Mouse (Mus musculus) embryonic facial prominence, embryonic 14.5 days (tissue): Measurements from ENCODE around the gene Cdon. TPM values are rescaled to one million over a fixed set of nuclear protein-coding genes. Genes with fewer than 3 reads are reported as not detected.

Experiments used
- ATAC-seq: fragments of 200-750 bp; cut with Nextera tagmentation; 2 replicates; pipeline ENCODE4 v1.8.0; 2017; ENCODE audit warnings: low read depth, moderate number of reproducible peaks, moderate TSS enrichment
- DNase-seq: peaks from one replicate; pipeline ENCODE4 v3.0.0-alpha.2; 2015; ENCODE audit warnings: low spot score
- H3K27ac ChIP-seq: fragments of 300-500 bp; sonication (generic); replicated peaks from 2 replicates; pipeline ENCODE4 v1.5.1; 2014; ENCODE audit warnings: low read depth, mild to moderate bottlenecking, low read length, moderate library complexity
- H3K27me3 ChIP-seq: fragments of 300-500 bp; sonication (generic); replicated peaks from 2 replicates; pipeline ENCODE4 v1.6.1; 2014; ENCODE audit warnings: low read length; ENCODE audit not compliant: control insufficient read depth, insufficient read depth
- H3K36me3 ChIP-seq: fragments of 300-500 bp; sonication (generic); 2 replicates; pipeline ENCODE4 v1.6.1; 2014; ENCODE audit warnings: low read length, mixed read lengths; ENCODE audit not compliant: control insufficient read depth, insufficient read depth
- H3K4me1 ChIP-seq: fragments of 300-500 bp; sonication (generic); 2 replicates; pipeline ENCODE4 v1.6.1; 2014; ENCODE audit warnings: antibody characterized with exemption, low read length; ENCODE audit not compliant: control insufficient read depth, insufficient read depth
- H3K4me2 ChIP-seq: fragments of 300-500 bp; sonication (generic); 2 replicates; pipeline ENCODE4 v1.6.1; 2014; ENCODE audit warnings: low read depth, mild to moderate bottlenecking, low read length, moderate library complexity, mixed read lengths
- H3K4me3 ChIP-seq: fragments of 300-500 bp; sonication (generic); 2 replicates; pipeline ENCODE4 v1.5.1; 2014; ENCODE audit warnings: low read depth, mild to moderate bottlenecking, low read length
- H3K9ac ChIP-seq: fragments of 300-500 bp; sonication (generic); 2 replicates; pipeline ENCODE4 v1.6.1; 2014; ENCODE audit warnings: low read depth, mild to moderate bottlenecking, low read length, moderate library complexity, mixed read lengths
- H3K9me3 ChIP-seq: fragments of 300-500 bp; sonication (generic); 2 replicates; pipeline ENCODE4 v1.6.1; 2016; ENCODE audit warnings: low read length; ENCODE audit not compliant: control insufficient read depth
- WGBS: fragments of 180-500 bp; shearing (Covaris S2); extraction: QIAGEN DNeasy Blood & Tissue Kit; methylation state at CpG from one replicate; pipeline ENCODE4 v1.1.7; 2014; 5-methylcytosine and 5-hydroxymethylcytosine counted together
- polyA plus RNA-seq: library from polyadenylated mRNA; unstranded; fragments of >200 nt; fragmentation: Nextera tagmentation; extraction: Ambion mirVana; gene quantifications from 2 replicates; pipeline ENCODE4 v1.2.1, GENCODE M21; 2014

Gene Cdon
- polyA plus RNA-seq, 1 experiment from 2014 or later = 15.8 TPM

DNA sequence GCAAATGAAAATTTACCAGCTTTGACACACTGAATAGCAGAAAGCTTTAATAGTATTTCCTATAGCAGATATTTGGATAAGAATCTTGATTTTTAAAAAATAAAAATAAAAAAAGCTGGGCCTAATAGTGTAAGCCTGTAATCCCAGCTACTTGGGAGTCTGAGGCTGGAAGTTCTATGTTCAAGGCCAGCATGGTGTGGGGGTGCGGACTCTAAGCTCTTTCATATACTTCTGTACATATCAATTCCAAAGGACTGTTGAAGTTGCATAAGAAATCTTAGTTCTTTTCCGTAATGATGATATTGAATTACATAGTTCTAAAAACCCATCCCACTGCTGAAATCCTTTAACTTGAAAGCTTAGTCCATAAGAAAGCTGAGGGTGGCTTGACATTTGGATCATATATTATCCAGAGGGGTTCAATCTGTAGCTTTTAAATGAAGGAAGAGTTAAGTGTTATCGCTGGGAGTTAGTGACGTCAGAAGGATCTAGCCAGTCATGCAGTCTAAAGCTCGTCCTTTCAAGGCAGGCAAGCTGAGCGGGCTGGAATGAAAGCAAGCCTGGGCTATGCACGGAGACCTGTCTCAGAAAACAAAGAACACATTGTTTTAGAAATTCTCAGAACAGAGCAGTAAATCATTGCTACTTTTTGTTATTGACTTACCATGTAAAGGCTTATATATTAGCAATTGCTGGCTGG, 72.3 kb downstream of the Cdon start:
- Histone ChIP-seq H3K9ac (no peak overlapping the region), H3K4me2 (no peak overlapping the region), H3K27ac (0 out of 2 replicates have a peak overlapping the region, but pooled peaks have one; percentile 39), H3K4me1 (peaks cover 4% of the 10 kb centered on the region), H3K36me3 (peaks cover 63% of the 10 kb centered on the region), H3K4me3 (no peak overlapping the region), H3K9me3 (no peaks in the 10 kb centered on the region), H3K27me3 (no peaks in the 10 kb centered on the region)
- DNase-seq = peak; percentile 74
- ATAC-seq = 0 out of 2 replicates have a peak, but pooled peaks have one; percentile 66
- WGBS = 30% methylated on average over 7 of the region's 7 CpGs

GRCm38 (mm10) chr9:35493733-35494092, 72.8 kb downstream of the Cdon start:
- H3K9ac ChIP-seq = no peak overlapping the region
- no peak overlapping the region for H3K4me3 ChIP-seq
- DNase-seq (no peak), ATAC-seq (no peak)
- no peak overlapping the region for H3K4me2 ChIP-seq
- no peaks in the 10 kb centered on the region for H3K9me3 ChIP-seq
- no peaks in the 10 kb centered on the region for H3K27me3 ChIP-seq
- 52% methylated on average over 4 of the region's 4 CpGs for WGBS
- 0 out of 2 replicates have a peak overlapping the region, but pooled peaks have one; percentile 39 for H3K27ac ChIP-seq
- H3K36me3 ChIP-seq = peaks cover 63% of the 10 kb centered on the region
- H3K4me1 ChIP-seq = peaks cover 4% of the 10 kb centered on the region

DNA sequence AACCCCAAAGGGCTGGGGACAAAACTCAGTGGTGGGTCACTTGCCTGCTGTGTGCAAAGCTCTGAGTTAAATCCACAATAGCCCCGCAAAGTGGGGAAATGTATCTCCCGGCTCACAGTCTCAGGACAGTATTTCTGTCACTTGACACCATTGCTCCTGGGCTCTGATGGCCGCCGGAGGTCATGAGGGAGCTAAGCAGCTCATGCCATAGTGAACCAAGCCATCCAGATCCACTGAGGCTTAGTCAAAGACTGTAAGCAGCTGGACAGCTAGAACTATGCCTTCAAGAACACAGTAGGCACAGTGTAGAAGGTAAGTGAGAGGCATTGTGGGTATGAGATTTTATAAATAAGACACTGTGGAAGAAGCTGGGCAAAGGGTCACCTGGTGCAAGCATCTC, 74.0 kb downstream of the Cdon start:
- ATAC-seq = no peak; the same call in 1 of the 2 replicates
- peaks cover 54% of the 10 kb centered on the region for H3K36me3 ChIP-seq

GRCm38 (mm10) chr9:35495471-35495870, 74.5 kb downstream of the Cdon start:
- DNase-seq = no peak
- no peaks in the 10 kb centered on the region for H3K9me3 ChIP-seq
- peak overlapping the region; percentile 39; the same call in 1 of the 2 replicates for H3K27ac ChIP-seq
- H3K4me1 ChIP-seq = peaks cover 4% of the 10 kb centered on the region
- H3K36me3 ChIP-seq = peaks cover 56% of the 10 kb centered on the region
- 40% methylated on average over 3 of the region's 3 CpGs for WGBS
- H3K27me3 ChIP-seq = no peaks in the 10 kb centered on the region
- no peak overlapping the region for H3K9ac ChIP-seq
- no peak overlapping the region for H3K4me2 ChIP-seq
- H3K4me3 ChIP-seq = no peak overlapping the region
- no peak for ATAC-seq

More for the DNA sequence above, 74.0 kb downstream of the Cdon start:
- WGBS = 29% methylated on average over 4 of the region's 4 CpGs
- no peak overlapping the region for H3K9ac ChIP-seq
- H3K9me3 ChIP-seq = no peaks in the 10 kb centered on the region
- H3K4me2 ChIP-seq = no peak overlapping the region
- H3K27me3 ChIP-seq = no peaks in the 10 kb centered on the region
- no peak overlapping the region for H3K4me3 ChIP-seq
- H3K4me1 ChIP-seq = peaks cover 4% of the 10 kb centered on the region
- H3K27ac ChIP-seq = no peak overlapping the region; the same call in 1 of the 2 replicates
- no peak for DNase-seq

DNA sequence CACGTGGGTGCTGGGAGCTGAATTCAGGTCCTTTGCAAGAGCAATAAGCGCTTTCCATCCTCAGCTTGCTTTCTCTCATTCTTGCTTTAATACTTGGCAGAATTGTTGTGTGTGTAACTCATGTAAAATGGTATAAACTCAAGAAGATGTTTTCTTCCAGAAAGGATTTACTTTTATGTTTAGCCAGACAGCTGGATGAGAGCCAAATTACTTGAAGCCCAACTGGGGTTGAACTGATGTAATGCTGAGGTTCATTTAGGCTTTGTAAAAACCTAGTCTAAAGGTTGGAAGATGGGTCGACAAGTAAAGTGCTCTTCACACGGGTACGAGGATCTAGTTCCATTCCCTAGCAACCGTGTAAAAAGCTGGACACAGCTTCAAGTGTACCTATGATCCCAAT, 79.0 kb downstream of the Cdon start:
- H3K4me2 ChIP-seq = no peak overlapping the region
- no peak overlapping the region for H3K27ac ChIP-seq
- no peak for ATAC-seq
- no peaks in the 10 kb centered on the region for H3K9me3 ChIP-seq
- H3K4me1 ChIP-seq = peaks cover 4% of the 10 kb centered on the region; the same call in 1 of the 2 replicates
- peak; percentile 66 for DNase-seq
- no peak overlapping the region for H3K9ac ChIP-seq
- WGBS = 71% methylated on average over 6 of the region's 6 CpGs
- no peaks in the 10 kb centered on the region for H3K27me3 ChIP-seq
- H3K36me3 ChIP-seq = peaks cover 72% of the 10 kb centered on the region
- H3K4me3 ChIP-seq = no peak overlapping the region

DNA sequence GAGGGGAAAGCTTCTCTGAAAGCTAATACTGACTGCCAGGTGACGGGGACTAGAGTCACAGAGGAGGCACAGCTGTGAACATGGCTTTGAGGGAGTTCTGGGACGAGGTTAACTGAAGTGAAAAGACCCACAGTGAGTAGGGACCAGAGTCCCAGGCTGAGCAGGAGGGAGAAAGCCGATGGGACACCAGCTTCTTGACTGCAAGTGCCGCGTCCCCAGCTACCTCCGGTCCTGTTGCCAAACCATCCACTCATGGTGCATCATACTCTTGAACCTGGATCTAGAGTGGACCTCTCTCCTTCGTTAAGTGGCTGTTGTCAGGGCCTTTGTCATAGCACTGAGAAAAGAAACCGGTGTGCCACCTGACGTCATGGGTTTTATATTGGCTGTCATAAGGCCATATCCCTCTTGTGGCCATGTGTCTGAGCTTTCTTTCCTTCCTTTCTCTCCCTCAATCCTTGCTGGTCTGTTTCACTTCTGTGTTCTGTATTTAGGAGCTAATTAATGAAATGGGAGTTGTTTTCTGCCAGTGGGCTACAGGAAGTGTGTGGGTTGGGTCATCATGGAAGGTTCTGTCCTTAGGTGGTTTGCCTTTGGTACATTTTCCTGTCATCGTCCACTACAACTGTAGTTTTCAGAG, 81.6 kb downstream of the Cdon start:
- Histone ChIP-seq H3K4me2 (no peak overlapping the region), H3K27ac (no peak overlapping the region), H3K27me3 (no peaks in the 10 kb centered on the region), H3K9me3 (no peaks in the 10 kb centered on the region), H3K36me3 (peaks cover 77% of the 10 kb centered on the region), H3K4me1 (peaks cover 4% of the 10 kb centered on the region; the same call in 1 of the 2 replicates), H3K4me3 (no peak overlapping the region), H3K9ac (no peak overlapping the region)
- ATAC-seq (no peak), DNase-seq (no peak)
- 87% methylated on average over 10 of the region's 10 CpGs for WGBS

- Histone ChIP-seq H3K4me2 (no peak overlapping the region), H3K27me3 (no peaks in the 10 kb centered on the region), H3K4me1 (peaks cover 10% of the 10 kb centered on the region), H3K9ac (no peak overlapping the region), H3K4me3 (no peak overlapping the region), H3K9me3 (no peaks in the 10 kb centered on the region), H3K27ac (peak overlapping the region; percentile 76), H3K36me3 (peaks cover 33% of the 10 kb centered on the region)
- DNase-seq (peak; percentile 88), ATAC-seq (peak; percentile 70)
- 31% methylated on average over 8 of the region's 8 CpGs for WGBS
Measured at GRCm38 (mm10) chr9:35508234-35508633, 87.3 kb downstream of the Cdon start.

- Histone ChIP-seq H3K4me2 (no peak overlapping the region), H3K9me3 (no peaks in the 10 kb centered on the region), H3K27ac (no peak overlapping the region), H3K4me3 (no peak overlapping the region), H3K27me3 (no peaks in the 10 kb centered on the region), H3K36me3 (no peaks in the 10 kb centered on the region), H3K4me1 (no peaks in the 10 kb centered on the region), H3K9ac (no peak overlapping the region)
- DNase-seq = no peak
- no peak for ATAC-seq
- WGBS = 67% methylated on average over 4 of the region's 4 CpGs
Measured at GRCm38 (mm10) chr9:35513900-35514299, 93.0 kb downstream of the Cdon start.
